Mouse (Mus musculus) lung, postnatal 14 days (tissue): Measurements from ENCODE around the gene Rnasel.

Experiments
- DNase-seq: peaks from one replicate; pipeline ENCODE4 v3.0.0; 2021

Rnasel gene

GRCm38 (mm10) chr1:153749211-153749801 lies at the start of gene Rnasel:
Gene Rnasel (plus strand): TSS chr1:153749426.
- peak; percentile 77 for DNase-seq

- no peak for DNase-seq
These were observed 48.7 kb upstream of the Rnasel start for GRCm38 (mm10) chr1:153700448-153701063.

- no peak for DNase-seq
These were observed 47.8 kb upstream of the Rnasel start for GRCm38 (mm10) chr1:153701461-153701860.

- DNase-seq: no peak
These were observed 46.9 kb upstream of the Rnasel start for GRCm38 (mm10) chr1:153702166-153702852.

GRCm38 (mm10) chr1:153702853-153703410 lies 46.3 kb upstream of the Rnasel start:
- DNase-seq: no peak

- no peak for DNase-seq
These were observed 45.7 kb upstream of the Rnasel start for GRCm38 (mm10) chr1:153703445-153703991.

- no peak for DNase-seq
These were observed 45.1 kb upstream of the Rnasel start for GRCm38 (mm10) chr1:153704174-153704573.

GRCm38 (mm10) chr1:153704996-153705395 lies 44.2 kb upstream of the Rnasel start:
- no peak for DNase-seq

GRCm38 (mm10) chr1:153708626-153709025 lies 40.6 kb upstream of the Rnasel start:
- DNase-seq: no peak

GRCm38 (mm10) chr1:153709451-153709850 lies 39.8 kb upstream of the Rnasel start:
- no peak for DNase-seq

GRCm38 (mm10) chr1:153711544-153712262 lies 37.5 kb upstream of the Rnasel start:
- no peak for DNase-seq

GRCm38 (mm10) chr1:153712633-153713032 lies 36.6 kb upstream of the Rnasel start:
- DNase-seq: no peak

GRCm38 (mm10) chr1:153717990-153718389 lies 31.2 kb upstream of the Rnasel start:
- no peak for DNase-seq

GRCm38 (mm10) chr1:153720935-153721334 lies 28.3 kb upstream of the Rnasel start:
- peak; percentile 33 for DNase-seq

- DNase-seq: no peak
These were observed 27.5 kb upstream of the Rnasel start for GRCm38 (mm10) chr1:153721565-153722310.

GRCm38 (mm10) chr1:153723426-153723825 lies 25.8 kb upstream of the Rnasel start:
- DNase-seq: no peak

GRCm38 (mm10) chr1:153726636-153727035 lies 22.6 kb upstream of the Rnasel start:
- DNase-seq: no peak

GRCm38 (mm10) chr1:153729806-153730205 lies 19.4 kb upstream of the Rnasel start:
- no peak for DNase-seq

- no peak for DNase-seq
These were observed 18.6 kb upstream of the Rnasel start for GRCm38 (mm10) chr1:153730671-153731070.

GRCm38 (mm10) chr1:153733181-153733580 lies 16.0 kb upstream of the Rnasel start:
- DNase-seq: no peak

GRCm38 (mm10) chr1:153734866-153735265 lies 14.4 kb upstream of the Rnasel start:
- DNase-seq: no peak

- DNase-seq: no peak
These were observed 13.1 kb upstream of the Rnasel start for GRCm38 (mm10) chr1:153736096-153736495.
